Mouse (Mus musculus) testis, adult 2 months (tissue): ENCODE data around the gene Epha5. TPM values are rescaled to one million over a fixed set of nuclear protein-coding genes. Genes with fewer than 3 reads are reported as not detected.

Source experiments
- H3K27ac ChIP-seq: fragments of 200-500 bp; 2 replicates; pipeline ENCODE4 v1.5.1; 2012; ENCODE audit warnings: low read depth, low read length; ENCODE audit not compliant: control insufficient read depth, insufficient read depth
- H3K27me3 ChIP-seq: fragments of 200-500 bp; 2 replicates; pipeline ENCODE4 v1.6.1; 2012; ENCODE audit warnings: mild to moderate bottlenecking, low read length, moderate library complexity; ENCODE audit not compliant: control insufficient read depth, insufficient read depth
- H3K36me3 ChIP-seq: fragments of 200-500 bp; 2 replicates; pipeline ENCODE4 v1.6.1; 2012; ENCODE audit warnings: mild to moderate bottlenecking, low read length; ENCODE audit not compliant: control insufficient read depth, insufficient read depth
- H3K4me1 ChIP-seq: fragments of 200-500 bp; 2 replicates; pipeline ENCODE4 v1.6.1; 2012; ENCODE audit warnings: low read length; ENCODE audit not compliant: control insufficient read depth, insufficient read depth
- H3K4me3 ChIP-seq: fragments of 200-500 bp; 2 replicates; pipeline ENCODE4 v1.5.1; 2012; ENCODE audit warnings: low read depth, mild to moderate bottlenecking, low read length, moderate library complexity, mixed read lengths; ENCODE audit not compliant: control insufficient read depth
- CTCF ChIP-seq: fragments of 200-500 bp; IDR thresholded peaks from 2 replicates; pipeline ENCODE4 v1.5.1; 2012; ENCODE audit warnings: low read depth, mild to moderate bottlenecking, inconsistent platforms, low read length, moderate library complexity; ENCODE audit not compliant: control insufficient read depth, insufficient read depth, insufficient replicate concordance
- POLR2A ChIP-seq: fragments of 200-500 bp; IDR thresholded peaks from 2 replicates; pipeline ENCODE4 v1.6.1; 2012; ENCODE audit warnings: low read depth, mild to moderate bottlenecking, inconsistent platforms, low read length, moderate library complexity; ENCODE audit not compliant: control insufficient read depth
- polyA plus RNA-seq: library from polyadenylated mRNA; depleted of rRNA; stranded (reverse); fragments of >200 nt; gene quantifications from 2 replicates; pipeline ENCODE4 v1.2.3, GENCODE M21; 2012

The Epha5 gene
- polyA plus RNA-seq, 1 experiment, result 0.02 TPM

- Histone ChIP-seq H3K27me3 (no peaks in the 10 kb centered on the region), H3K36me3 (no peaks in the 10 kb centered on the region), H3K4me1 (no peaks in the 10 kb centered on the region), H3K4me3 (no peak overlapping the region), H3K27ac (no peak overlapping the region)
- TF ChIP-seq POLR2A (no peak), CTCF (no peak)
Observed at GRCm38 (mm10) chr5:84070976-84071375, 346.2 kb downstream of the Epha5 start.

- Histone ChIP-seq H3K27ac (no peak overlapping the region), H3K4me1 (no peaks in the 10 kb centered on the region), H3K36me3 (no peaks in the 10 kb centered on the region), H3K27me3 (no peaks in the 10 kb centered on the region), H3K4me3 (no peak overlapping the region)
- TF ChIP-seq CTCF, result no peak
- TF ChIP-seq POLR2A, result no peak
Observed at GRCm38 (mm10) chr5:84053880-84054279, 363.3 kb downstream of the Epha5 start.

- H3K27ac ChIP-seq, result no peak overlapping the region
- no peak overlapping the region for H3K4me3 ChIP-seq
- no peaks in the 10 kb centered on the region for H3K27me3 ChIP-seq
- H3K36me3 ChIP-seq, result no peaks in the 10 kb centered on the region
- H3K4me1 ChIP-seq, result no peaks in the 10 kb centered on the region
- no peak for TF ChIP-seq POLR2A
- no peak for TF ChIP-seq CTCF
Observed at GRCm38 (mm10) chr5:84037250-84037963, 379.8 kb downstream of the Epha5 start.
